ENCODE assay signal across 22 mouse cellular contexts in the genomic region with DNA sequence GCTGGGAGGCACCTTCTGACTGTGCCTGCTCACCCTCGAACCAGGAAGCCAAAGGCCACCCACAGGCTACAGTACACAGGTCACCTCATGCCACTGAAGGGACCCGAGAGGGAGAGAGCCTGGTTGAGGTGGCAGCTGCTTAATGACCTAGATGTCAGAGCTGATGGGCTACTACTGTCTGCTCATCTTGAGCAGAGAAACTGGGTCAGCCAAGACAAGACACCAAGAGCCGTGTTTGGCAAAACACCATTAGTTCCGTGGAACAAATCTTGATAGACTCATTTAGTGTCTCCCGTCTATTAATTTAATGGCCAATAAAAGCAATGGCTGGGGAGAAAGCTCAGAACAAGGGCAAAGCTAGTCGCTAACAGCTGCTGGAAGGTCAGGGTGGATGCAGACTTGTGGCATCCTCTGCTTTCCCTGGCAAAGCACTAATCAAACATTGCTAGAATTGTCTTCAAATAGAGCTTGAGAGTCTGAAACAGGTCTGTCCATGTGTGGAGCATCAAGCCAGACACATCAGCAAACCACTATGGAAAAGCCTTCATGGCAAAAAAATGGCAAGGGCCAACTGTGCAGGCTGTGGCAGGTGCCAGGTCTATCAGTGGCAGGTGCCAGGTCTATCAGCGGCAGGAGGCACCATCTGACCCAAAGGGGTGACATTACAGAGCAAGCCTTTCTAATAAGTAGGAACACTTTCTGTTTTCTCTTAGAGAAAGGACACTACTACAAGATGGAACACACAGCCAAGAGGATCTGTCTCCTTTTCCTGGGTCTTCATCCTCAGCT.
A peak's percentile ranks its signal among the peaks of the same experiment; 100 is the strongest.
DNase-seq lines count a peak whose midpoint lies in the region; ATAC-seq and TF ChIP-seq lines count a peak whose summit lies in the region.
"Had no signal": no experiment of that assay in that cellular context is flagged by ENCODE, and none has a peak within 500 bp of the region (broad histone marks: within the 10 kb centered on the region; RNA-seq: fewer than 3 reads in every experiment).

No protein-coding gene starts in this region.

- H3K9ac ChIP-seq in stomach, embryonic 14.5 days (replicated peaks; ENCODE audit: low read depth, low read length) = no peak overlapping the region
- H3K9ac ChIP-seq: embryonic facial prominence, embryonic 15.5 days; heart, embryonic 15.5 days; hindbrain, embryonic 15.5 days; limb, embryonic 13.5 days; liver, embryonic 12.5 days; midbrain, embryonic 15.5 days; stomach, embryonic 15.5 days had no signal

- H3K4me3 ChIP-seq in stomach, embryonic 14.5 days (ENCODE audit: low read depth, low read length) = no peak overlapping the region
- H3K4me3 ChIP-seq in kidney, adult 2 months (ENCODE audit: insufficient read depth, low read depth, low read length) = no peak overlapping the region
- H3K4me3 ChIP-seq: embryonic facial prominence, embryonic 15.5 days; heart, embryonic 15.5 days; hindbrain, embryonic 15.5 days; limb, embryonic 13.5 days; liver, embryonic 12.5 days; midbrain, embryonic 15.5 days; stomach, embryonic 15.5 days had no signal

- H3K27me3 ChIP-seq in stomach, embryonic 14.5 days (ENCODE audit: control insufficient read depth, insufficient read depth, low read length) = no peaks in the 10 kb centered on the region
- H3K27me3 ChIP-seq in kidney, adult 2 months (replicated peaks; ENCODE audit: control insufficient read depth, insufficient read depth, low read length) = no peaks in the 10 kb centered on the region
- H3K27me3 ChIP-seq: embryonic facial prominence, embryonic 15.5 days; heart, embryonic 15.5 days; hindbrain, embryonic 15.5 days; limb, embryonic 13.5 days; liver, embryonic 12.5 days; midbrain, embryonic 15.5 days; stomach, embryonic 15.5 days had no signal

- H3K9me3 ChIP-seq in stomach, embryonic 14.5 days (ENCODE audit: control insufficient read depth, low read depth, low read length) = no peaks in the 10 kb centered on the region
- H3K9me3 ChIP-seq: embryonic facial prominence, embryonic 15.5 days; heart, embryonic 15.5 days; hindbrain, embryonic 15.5 days; limb, embryonic 13.5 days; liver, embryonic 12.5 days; midbrain, embryonic 15.5 days; stomach, embryonic 15.5 days had no signal

- TF ChIP-seq CTCF in kidney, adult 2 months (conservative IDR thresholded peaks at IDR 0.05; ENCODE audit: insufficient read depth, insufficient read length, low read depth, low read length) = no peak

- WGBS in stomach, embryonic 14.5 days = 72% methylated on average over 7 of the region's 7 CpGs
- 52% methylated on average over 7 of the region's 7 CpGs for WGBS in kidney, adult 2 months

- 0 out of 2 replicates have a peak, but pooled peaks have one; percentile 33 for ATAC-seq in stomach, embryonic 14.5 days (ENCODE audit: insufficient number of reproducible peaks, insufficient read depth, low FRiP score, low read depth)
- ATAC-seq: forebrain, embryonic 14.5 days; midbrain, embryonic 15.5 days had no signal

- H3K4me2 ChIP-seq in stomach, embryonic 14.5 days (replicated peaks; ENCODE audit: low read depth, low read length) = no peak overlapping the region
- H3K4me2 ChIP-seq: embryonic facial prominence, embryonic 15.5 days; heart, embryonic 15.5 days; hindbrain, embryonic 15.5 days; limb, embryonic 13.5 days; liver, embryonic 12.5 days; midbrain, embryonic 15.5 days; stomach, embryonic 15.5 days had no signal

- no peak overlapping the region for H3K27ac ChIP-seq in stomach, embryonic 14.5 days (ENCODE audit: low read length)
- no peak overlapping the region for H3K27ac ChIP-seq in kidney, adult 2 months (ENCODE audit: insufficient read depth, low read depth, low read length)
- H3K27ac ChIP-seq: embryonic facial prominence, embryonic 15.5 days; heart, embryonic 15.5 days; hindbrain, embryonic 15.5 days; limb, embryonic 13.5 days; liver, embryonic 12.5 days; midbrain, embryonic 15.5 days; stomach, embryonic 15.5 days had no signal

- TF ChIP-seq POLR2A in kidney, adult 2 months (IDR thresholded peaks at IDR 0.05; ENCODE audit: low read depth, low read length) = no peak

- peak; percentile 6 for DNase-seq in cerebellum, adult 11 months
- DNase-seq in cerebellum, adult 9-10 months = no peak
- peak; percentile 19 for DNase-seq in cerebellum, adult 11-12 months
- peak; percentile 26 to 44 for DNase-seq in cerebellum, postnatal 14 days
- DNase-seq in kidney, adult 2 months = no peak
- no peak for DNase-seq in right cerebral cortex, adult 18-20 months
- DNase-seq: adrenal gland, postnatal 14 days; heart, postnatal 36 days; kidney, postnatal 36 days; lung, adult 18-20 months; lung, postnatal 4 days; thymus, adult 18-20 months; thymus, postnatal 36 days had no signal

- H3K4me1 ChIP-seq in stomach, embryonic 14.5 days (ENCODE audit: control insufficient read depth, insufficient read depth, low read length) = no peaks in the 10 kb centered on the region
- peaks cover 5% of the 10 kb centered on the region; the same call in 1 of the 2 replicates for H3K4me1 ChIP-seq in kidney, adult 2 months (ENCODE audit: control insufficient read depth, insufficient read depth, low read length)
- H3K4me1 ChIP-seq: heart, embryonic 15.5 days; hindbrain, embryonic 15.5 days; liver, embryonic 12.5 days; midbrain, embryonic 15.5 days; stomach, embryonic 15.5 days had no signal

- H3K36me3 ChIP-seq in stomach, embryonic 14.5 days (ENCODE audit: control insufficient read depth, insufficient read depth, low read length) = no peaks in the 10 kb centered on the region
- no peaks in the 10 kb centered on the region for H3K36me3 ChIP-seq in kidney, adult 2 months (ENCODE audit: control insufficient read depth, insufficient read depth, low read length)
- H3K36me3 ChIP-seq: embryonic facial prominence, embryonic 15.5 days; heart, embryonic 15.5 days; hindbrain, embryonic 15.5 days; liver, embryonic 12.5 days; midbrain, embryonic 15.5 days; stomach, embryonic 15.5 days had no signal

Comparison
In these comparisons a context has a peak if more than half of its experiments do, and no peak if none do; other contexts are left out.
1. DNase-seq: peak in cerebellum, adult 11 months (single experiment), cerebellum, adult 11-12 months (single experiment) and cerebellum, postnatal 14 days (2 of 2); none in cerebellum, adult 9-10 months (single experiment), kidney, adult 2 months (single experiment) and right cerebral cortex, adult 18-20 months (single experiment).